Mouse (Mus musculus): ENCODE data around the gene Reg3b.
"Not testable (repeated sequence)": the region's sequence is repeated elsewhere in the genome, so short reads cannot be mapped to it uniquely, and the experiment has no call there.

The Reg3b gene

DNA sequence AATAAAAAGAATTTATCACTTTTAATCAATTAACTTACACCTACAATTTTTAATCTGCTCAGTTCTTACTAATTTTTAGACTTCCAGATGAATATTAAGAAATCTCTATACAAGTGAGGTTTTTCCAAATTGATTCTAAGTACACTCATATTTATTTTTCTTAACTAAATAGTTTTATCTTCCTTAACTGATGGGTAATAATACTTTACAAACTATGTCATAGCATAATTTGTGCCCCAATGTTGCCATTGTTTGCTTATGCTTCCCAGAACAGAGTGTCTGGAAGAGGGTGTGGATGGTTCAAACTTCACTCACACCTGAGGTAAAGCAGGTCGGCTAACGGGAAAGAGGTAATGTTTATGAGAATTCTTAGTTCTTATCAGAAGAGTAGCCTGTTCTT is at the start of gene Reg3b:
Reg3b (plus strand) TSS at position 301 of the 400 bp plus-strand sequence.
- no peak for DNase-seq (ENCODE audit: low read depth, low spot score)
- H3K27me3 ChIP-seq (ENCODE audit: control insufficient read depth, insufficient read depth, low read length, poor library complexity, severe bottlenecking) = no peaks in the 10 kb centered on the region
- no peaks in the 10 kb centered on the region for H3K36me3 ChIP-seq (ENCODE audit: control insufficient read depth, insufficient read depth, low read length, poor library complexity, severe bottlenecking)

GRCm38 (mm10) chr6:78327798-78328197 is 42.7 kb upstream of the Reg3b start:
- no peaks in the 10 kb centered on the region for H3K36me3 ChIP-seq (ENCODE audit: control insufficient read depth, insufficient read depth, low read length, poor library complexity, severe bottlenecking)
- H3K27me3 ChIP-seq (ENCODE audit: control insufficient read depth, insufficient read depth, low read length, poor library complexity, severe bottlenecking) = no peaks in the 10 kb centered on the region
- no peak for DNase-seq (ENCODE audit: low read depth, low spot score)

GRCm38 (mm10) chr6:78329166-78329565 is 41.3 kb upstream of the Reg3b start:
- no peak for DNase-seq (ENCODE audit: low read depth, low spot score)
- Histone ChIP-seq H3K36me3 (ENCODE audit: control insufficient read depth, insufficient read depth, low read length, poor library complexity, severe bottlenecking) (no peaks in the 10 kb centered on the region), H3K27me3 (ENCODE audit: control insufficient read depth, insufficient read depth, low read length, poor library complexity, severe bottlenecking) (no peaks in the 10 kb centered on the region)

DNA sequence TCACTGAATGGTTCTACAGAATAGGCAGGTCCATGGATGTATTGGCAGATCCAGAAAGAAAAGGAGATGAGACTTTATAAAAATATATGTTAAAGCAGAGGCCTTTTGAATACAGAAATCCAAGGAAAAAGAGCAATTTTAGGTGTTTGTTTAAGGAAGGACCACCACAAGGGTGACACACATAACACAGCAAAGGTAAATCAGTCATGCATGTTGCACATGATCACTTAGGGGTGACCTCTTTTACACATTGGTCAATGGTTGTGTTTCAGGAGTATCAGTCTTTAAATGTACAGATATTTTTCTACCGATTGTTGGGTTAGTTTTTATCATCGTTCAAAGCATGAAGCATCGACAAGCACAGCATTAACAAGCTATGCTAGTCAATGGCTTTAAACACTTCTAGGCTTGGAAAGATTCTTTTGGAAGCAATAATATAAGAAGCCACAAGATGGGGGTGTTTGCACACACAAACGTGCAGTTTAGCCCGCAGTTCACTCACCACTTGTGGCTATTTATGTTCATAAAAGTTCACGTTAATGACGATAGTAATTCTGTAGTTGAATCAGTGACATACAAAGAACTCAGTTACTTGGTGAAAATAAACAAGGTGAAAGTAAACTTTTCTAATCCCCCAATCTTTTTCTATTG is 38.4 kb upstream of the Reg3b start:
- no peak for DNase-seq (ENCODE audit: low read depth, low spot score)
- Histone ChIP-seq H3K27me3 (ENCODE audit: control insufficient read depth, insufficient read depth, low read length, poor library complexity, severe bottlenecking) (no peaks in the 10 kb centered on the region), H3K36me3 (ENCODE audit: control insufficient read depth, insufficient read depth, low read length, poor library complexity, severe bottlenecking) (no peaks in the 10 kb centered on the region)

- DNase-seq (ENCODE audit: low read depth, low spot score) = no peak
- no peaks in the 10 kb centered on the region for H3K27me3 ChIP-seq (ENCODE audit: control insufficient read depth, insufficient read depth, low read length, poor library complexity, severe bottlenecking)
- no peaks in the 10 kb centered on the region for H3K36me3 ChIP-seq (ENCODE audit: control insufficient read depth, insufficient read depth, low read length, poor library complexity, severe bottlenecking)
These were observed 30.2 kb upstream of the Reg3b start for GRCm38 (mm10) chr6:78340296-78340695.

DNA sequence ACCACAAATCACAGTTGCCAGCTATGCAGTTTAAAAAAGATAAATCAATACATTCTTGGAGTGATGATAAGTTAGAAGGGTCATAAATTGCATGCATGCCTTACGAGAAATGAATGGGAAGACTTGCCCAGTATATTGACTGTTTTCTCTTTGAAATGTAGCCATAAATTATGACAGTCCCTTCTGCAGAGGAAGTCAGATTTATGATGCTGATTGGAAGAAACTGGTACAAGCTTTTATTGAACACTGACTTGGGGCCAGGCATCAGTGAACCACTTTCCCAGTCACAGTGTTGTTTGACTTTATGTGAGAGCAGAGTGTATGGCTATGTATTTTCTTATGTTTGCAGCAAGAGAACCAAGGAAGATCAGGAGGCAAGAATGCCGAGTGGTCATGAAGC is 28.8 kb upstream of the Reg3b start:
- no peaks in the 10 kb centered on the region for H3K36me3 ChIP-seq (ENCODE audit: control insufficient read depth, insufficient read depth, low read length, poor library complexity, severe bottlenecking)
- no peaks in the 10 kb centered on the region for H3K27me3 ChIP-seq (ENCODE audit: control insufficient read depth, insufficient read depth, low read length, poor library complexity, severe bottlenecking)
- no peak for DNase-seq (ENCODE audit: low read depth, low spot score)

- Histone ChIP-seq H3K36me3 (ENCODE audit: control insufficient read depth, insufficient read depth, low read length, poor library complexity, severe bottlenecking) (no peaks in the 10 kb centered on the region), H3K27me3 (ENCODE audit: control insufficient read depth, insufficient read depth, low read length, poor library complexity, severe bottlenecking) (no peaks in the 10 kb centered on the region)
- no peak for DNase-seq (ENCODE audit: low read depth, low spot score)
These were observed 8.4 kb upstream of the Reg3b start for GRCm38 (mm10) chr6:78361971-78362563.

GRCm38 (mm10) chr6:78378765-78379164 is 8.3 kb downstream of the Reg3b start, which contains the start of gene Reg3d:
TSS of gene Reg3d (minus strand) at chr6:78378865.
- no peaks in the 10 kb centered on the region for H3K27me3 ChIP-seq (ENCODE audit: control insufficient read depth, insufficient read depth, low read length, poor library complexity, severe bottlenecking)
- no peak for DNase-seq (ENCODE audit: low read depth, low spot score)
- no peaks in the 10 kb centered on the region for H3K36me3 ChIP-seq (ENCODE audit: control insufficient read depth, insufficient read depth, low read length, poor library complexity, severe bottlenecking)

DNA sequence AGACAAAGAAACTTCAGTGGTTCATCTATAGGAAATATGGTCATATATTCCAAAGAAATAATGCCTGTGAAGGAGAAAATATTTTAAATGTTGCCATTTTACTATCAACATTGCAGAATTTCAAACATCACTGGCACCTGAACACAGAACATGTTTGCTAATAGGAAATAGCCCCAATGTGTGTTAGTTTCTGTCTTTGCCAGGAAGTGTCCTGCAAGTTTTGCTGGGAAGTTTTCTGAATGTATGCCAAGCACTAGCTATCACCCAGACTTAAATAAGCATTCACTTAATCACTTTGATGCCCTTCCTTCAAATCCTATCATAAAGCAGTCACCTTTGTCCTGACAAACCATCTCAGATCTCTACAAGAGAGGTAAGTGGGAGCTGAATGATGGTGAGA is 10.0 kb downstream of the Reg3b start, which contains the start of gene Reg3a:
Reg3a (plus strand) TSS at position 301 of the 400 bp plus-strand sequence.
- H3K36me3 ChIP-seq (ENCODE audit: control insufficient read depth, insufficient read depth, low read length, poor library complexity, severe bottlenecking) = no peaks in the 10 kb centered on the region
- no peaks in the 10 kb centered on the region for H3K27me3 ChIP-seq (ENCODE audit: control insufficient read depth, insufficient read depth, low read length, poor library complexity, severe bottlenecking)
- DNase-seq (ENCODE audit: low read depth, low spot score) = no peak

DNA sequence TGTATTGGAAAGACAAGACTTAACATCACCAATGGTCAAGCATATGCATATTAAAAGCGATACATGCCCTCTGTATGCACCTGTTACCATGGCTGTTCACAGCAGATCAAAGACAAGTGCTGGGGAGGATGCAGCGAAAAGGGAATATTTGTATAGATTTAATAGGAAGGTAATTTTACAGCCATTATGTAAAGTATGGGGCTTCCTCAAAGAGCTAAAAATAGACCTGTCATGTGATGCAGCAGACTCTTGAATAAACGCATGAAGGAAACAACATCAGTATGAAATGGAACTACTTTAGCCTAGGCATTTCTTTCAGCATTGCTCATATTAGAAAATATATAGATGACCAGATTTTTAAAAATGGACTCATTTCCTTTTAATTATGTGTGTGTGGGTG is 15.2 kb downstream of the Reg3b start:
- DNase-seq (ENCODE audit: low read depth, low spot score) = no peak
- Histone ChIP-seq H3K36me3 (ENCODE audit: control insufficient read depth, insufficient read depth, low read length, poor library complexity, severe bottlenecking) (no peaks in the 10 kb centered on the region), H3K27me3 (ENCODE audit: control insufficient read depth, insufficient read depth, low read length, poor library complexity, severe bottlenecking) (no peaks in the 10 kb centered on the region)

- not testable (repeated sequence) for H3K27me3 ChIP-seq (ENCODE audit: control insufficient read depth, insufficient read depth, low read length, poor library complexity, severe bottlenecking); H3K36me3 ChIP-seq (ENCODE audit: control insufficient read depth, insufficient read depth, low read length, poor library complexity, severe bottlenecking); DNase-seq (ENCODE audit: low read depth, low spot score)
These were observed 24.9 kb downstream of the Reg3b start, which contains the start of gene Reg2 for GRCm38 (mm10) chr6:78395323-78395722. TSS of gene Reg2 (plus strand) at chr6:78395623.

DNA sequence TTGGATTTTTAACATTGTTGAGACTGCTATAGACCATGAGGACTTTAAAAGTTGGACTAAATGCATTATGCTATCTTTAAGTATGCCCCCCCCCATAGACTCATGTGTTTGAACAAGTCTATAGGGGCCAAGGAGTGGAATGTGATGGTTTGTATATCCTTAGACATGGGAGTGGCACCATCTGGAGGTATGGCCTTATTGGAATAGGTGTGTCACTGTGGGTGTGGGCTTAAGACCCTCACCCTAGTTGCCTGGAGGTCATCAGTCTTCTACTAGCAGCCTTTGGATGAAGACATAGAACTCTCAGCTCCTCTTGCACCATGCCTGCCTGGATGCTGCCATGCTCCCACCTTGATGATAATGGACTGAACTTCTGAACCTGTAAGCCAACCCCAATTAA is 52.0 kb downstream of the Reg3b start, which contains the start of gene Reg1:
Reg1 (plus strand) TSS at position 301 of the 400 bp plus-strand sequence.
- not testable (repeated sequence) for H3K27me3 ChIP-seq (ENCODE audit: control insufficient read depth, insufficient read depth, low read length, poor library complexity, severe bottlenecking); H3K36me3 ChIP-seq (ENCODE audit: control insufficient read depth, insufficient read depth, low read length, poor library complexity, severe bottlenecking); DNase-seq (ENCODE audit: low read depth, low spot score)
